Mouse (Mus musculus): ENCODE measurements at regions not wholly inside any gene's neighbourhood (a gene's known extent, or its start where the extent isn't known, plus 50 kb on each side); places are given as distances from the start of the nearest gene placed in this dataset.

DNA sequence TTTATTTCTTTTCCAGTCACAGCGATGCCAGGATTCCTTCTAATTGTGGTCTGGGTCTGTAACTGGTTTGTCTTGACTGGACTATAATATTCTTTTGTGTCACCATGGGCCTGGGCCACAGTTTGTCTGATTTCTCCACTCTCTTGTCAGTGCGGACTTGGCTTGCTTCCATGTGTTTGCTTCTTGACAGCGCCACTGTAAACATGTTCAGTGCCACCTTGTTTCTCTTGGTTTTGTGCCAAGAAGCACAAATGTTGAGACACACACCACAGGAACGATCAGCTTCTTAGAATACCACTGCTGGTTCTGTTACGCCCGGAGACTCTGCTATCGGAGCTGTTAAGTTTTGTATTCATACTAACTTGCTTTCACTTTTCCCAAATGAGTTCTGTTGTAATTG, 180.9 kb upstream of the Tmem45b start:
- no peak for TF ChIP-seq CTCF (conservative IDR thresholded peaks at IDR 0.05; ENCODE audit: low read length)
- no peak for TF ChIP-seq NANOG (IDR thresholded peaks at IDR 0.05; ENCODE audit: borderline replicate concordance, low read length)
- TF ChIP-seq POU5F1 (IDR thresholded peaks at IDR 0.05; ENCODE audit: borderline replicate concordance, low read length): no peak
